ENCODE assay signal across 8 mouse cellular contexts in genomic region chr7:130964686-130965085, GRCm38 (mm10). TPM values are rescaled to one million over a fixed set of nuclear protein-coding genes. Genes with fewer than 3 reads are reported as not detected.
DNase-seq lines count a peak whose midpoint lies in the region; ATAC-seq and TF ChIP-seq lines count a peak whose summit lies in the region.

No protein-coding gene starts in this region.

- H3K4me3 ChIP-seq in embryonic facial prominence, embryonic 11.5 days (ENCODE audit: low read depth, low read length): no peak overlapping the region
- H3K4me3 ChIP-seq in heart, postnatal 0 days (ENCODE audit: low read depth, low read length): no peak overlapping the region
- H3K4me3 ChIP-seq in limb, embryonic 15.5 days: no peak overlapping the region

- TF ChIP-seq CTCF in heart, postnatal 0 days (IDR thresholded peaks at IDR 0.05; ENCODE audit: low read depth): no peak

- DNase-seq in urinary bladder, postnatal 14 days (ENCODE audit: low spot score): peak; percentile 69
- no peak for DNase-seq in urinary bladder, postnatal 10 days (ENCODE audit: low spot score)
- DNase-seq in embryonic facial prominence, embryonic 11.5 days (ENCODE audit: low spot score): peak; percentile 31
- peak; percentile 92 for DNase-seq in heart, postnatal 0 days (ENCODE audit: low spot score)
- peak; percentile 63 for DNase-seq in testis, postnatal 14 days (ENCODE audit: low spot score)
- no peak for DNase-seq in B cell, adult 2 months

- H3K4me2 ChIP-seq in embryonic facial prominence, embryonic 11.5 days (ENCODE audit: low read depth, low read length): no peak overlapping the region
- H3K4me2 ChIP-seq in heart, postnatal 0 days (ENCODE audit: low read depth, low read length): no peak overlapping the region
- H3K4me2 ChIP-seq in limb, embryonic 15.5 days: no peak overlapping the region

- H3K27ac ChIP-seq in embryonic facial prominence, embryonic 11.5 days (replicated peaks; ENCODE audit: low read depth, low read length): peak overlapping the region; percentile 2; the same call in 1 of the 2 replicates
- H3K27ac ChIP-seq in heart, postnatal 0 days (ENCODE audit: low read depth): peak overlapping the region; percentile 60
- H3K27ac ChIP-seq in limb, embryonic 15.5 days: peak overlapping the region; percentile 85

- H3K36me3 ChIP-seq in embryonic facial prominence, embryonic 11.5 days (replicated peaks; ENCODE audit: control insufficient read depth, insufficient read depth, low read depth, low read length): no peaks in the 10 kb centered on the region
- H3K36me3 ChIP-seq in heart, postnatal 0 days (replicated peaks; ENCODE audit: control insufficient read depth, insufficient read depth, low read length): no peaks in the 10 kb centered on the region
- H3K36me3 ChIP-seq in limb, embryonic 15.5 days: no peaks in the 10 kb centered on the region

- H3K9me3 ChIP-seq in embryonic facial prominence, embryonic 11.5 days (replicated peaks; ENCODE audit: control insufficient read depth, low read length): no peaks in the 10 kb centered on the region
- H3K9me3 ChIP-seq in heart, postnatal 0 days (replicated peaks; ENCODE audit: control insufficient read depth, low read length): no peaks in the 10 kb centered on the region
- no peaks in the 10 kb centered on the region for H3K9me3 ChIP-seq in limb, embryonic 15.5 days

- TF ChIP-seq EP300 in heart, postnatal 0 days (IDR thresholded peaks at IDR 0.05; ENCODE audit: low read depth): peak; percentile 44; the same call in 1 of the 2 replicates

- H3K9ac ChIP-seq in embryonic facial prominence, embryonic 11.5 days (replicated peaks; ENCODE audit: low read length): no peak overlapping the region
- no peak overlapping the region for H3K9ac ChIP-seq in heart, postnatal 0 days (replicated peaks; ENCODE audit: low read depth, low read length)
- no peak overlapping the region for H3K9ac ChIP-seq in limb, embryonic 15.5 days

- H3K27me3 ChIP-seq in embryonic facial prominence, embryonic 11.5 days (ENCODE audit: control insufficient read depth, insufficient read depth, low read length): no peaks in the 10 kb centered on the region
- no peaks in the 10 kb centered on the region for H3K27me3 ChIP-seq in heart, postnatal 0 days (ENCODE audit: control insufficient read depth, insufficient read depth, low read length)
- no peaks in the 10 kb centered on the region for H3K27me3 ChIP-seq in limb, embryonic 15.5 days

- H3K4me1 ChIP-seq in embryonic facial prominence, embryonic 11.5 days (ENCODE audit: control insufficient read depth, insufficient read depth, low read length): no peaks in the 10 kb centered on the region
- peaks cover 55% of the 10 kb centered on the region for H3K4me1 ChIP-seq in heart, postnatal 0 days (ENCODE audit: control insufficient read depth, insufficient read depth)
- H3K4me1 ChIP-seq in limb, embryonic 15.5 days: peaks cover 75% of the 10 kb centered on the region

- WGBS in embryonic facial prominence, embryonic 11.5 days: 60% methylated on average over 5 of the region's 5 CpGs
- 5% methylated on average over 5 of the region's 5 CpGs for WGBS in heart, postnatal 0 days
- 18% methylated on average over 5 of the region's 5 CpGs for WGBS in limb, embryonic 15.5 days

- ATAC-seq in embryonic facial prominence, embryonic 11.5 days (replicated peaks; ENCODE audit: insufficient number of reproducible peaks, low FRiP score, low TSS enrichment, low read depth): no peak
- ATAC-seq in heart, postnatal 0 days (ENCODE audit: insufficient read depth, low read depth): peak; percentile 89
- no peak for ATAC-seq in limb, embryonic 15.5 days (ENCODE audit: insufficient number of reproducible peaks, low FRiP score, low TSS enrichment, low read depth)
- no peak for ATAC-seq in megakaryocyte progenitor cell, adult 5-6 weeks (replicated peaks; ENCODE audit: poor library complexity)

RNA-seq across cellular contexts. Expression of gene Htra1, which starts 28.8 kb away (rescaled TPM):
- polyA plus RNA-seq in embryonic facial prominence, embryonic 11.5 days (2014; fragmentation: Nextera tagmentation; extraction: Ambion mirVana): 6.7 and 8.3 TPM in 2 replicates
- total RNA-seq in heart, postnatal 0 days (2014; rRNA removed; ENCODE audit: low replicate concordance): 79.7 and 97.9 TPM in 2 replicates
- polyA plus RNA-seq in heart, postnatal 0 days (2015; fragmentation: Nextera tagmentation; extraction: Ambion mirVana): 86.1 and 95.2 TPM in 2 replicates
- 317 and 324 TPM in 2 replicates for polyA plus RNA-seq in limb, embryonic 15.5 days (2015; fragmentation: Nextera tagmentation; extraction: Ambion mirVana)
- not detected in 2 replicates for total RNA-seq in megakaryocyte progenitor cell, adult 5-6 weeks (2015)
- 0.29 TPM in 1 of 2 replicates, not detected in the other for total RNA-seq in megakaryocyte progenitor cell, adult 5-6 weeks (2017)

Comparison
In these comparisons a context has a peak if more than half of its experiments do, and no peak if none do; other contexts are left out.
1. DNase-seq: peak in urinary bladder, postnatal 14 days (single experiment), embryonic facial prominence, embryonic 11.5 days (single experiment), heart, postnatal 0 days (single experiment) and testis, postnatal 14 days (single experiment); none in urinary bladder, postnatal 10 days (single experiment) and B cell, adult 2 months (0 of 2).
2. H3K27ac ChIP-seq: peak in every context shown above with its lines; median percentile 85 in limb, embryonic 15.5 days; 60 in heart, postnatal 0 days; 2 in embryonic facial prominence, embryonic 11.5 days.